Mouse (Mus musculus): ENCODE results near the gene Slc6a11.

The Slc6a11 gene

GRCm38 (mm10) chr6:114264426-114264825 is 133.4 kb downstream of the Slc6a11 start:
- DNase-seq (ENCODE audit: low read depth, low spot score): no peak

GRCm38 (mm10) chr6:114266273-114266672 is 135.2 kb downstream of the Slc6a11 start:
- DNase-seq (ENCODE audit: low read depth, low spot score): no peak

DNA sequence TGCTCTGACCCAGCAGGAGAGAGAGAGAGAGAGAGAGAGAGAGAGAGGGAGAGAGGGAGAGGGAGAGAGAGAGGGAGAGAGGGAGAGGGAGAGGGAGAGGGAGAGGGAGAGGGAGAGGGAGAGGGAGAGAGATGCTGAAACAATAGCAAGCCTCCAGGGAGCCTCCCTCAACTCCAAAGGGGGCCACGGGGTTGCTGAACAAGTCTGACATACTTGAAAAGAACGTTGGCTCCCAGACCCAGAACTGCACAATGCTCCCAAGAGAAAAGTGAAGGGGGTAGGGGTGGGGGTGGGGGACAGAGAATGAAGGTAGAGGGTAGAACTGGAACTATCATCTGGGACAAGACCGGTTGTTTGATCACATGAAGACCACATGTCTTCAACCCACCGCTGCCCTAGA is 136.9 kb downstream of the Slc6a11 start:
- no peak for DNase-seq (ENCODE audit: low read depth, low spot score)

DNA sequence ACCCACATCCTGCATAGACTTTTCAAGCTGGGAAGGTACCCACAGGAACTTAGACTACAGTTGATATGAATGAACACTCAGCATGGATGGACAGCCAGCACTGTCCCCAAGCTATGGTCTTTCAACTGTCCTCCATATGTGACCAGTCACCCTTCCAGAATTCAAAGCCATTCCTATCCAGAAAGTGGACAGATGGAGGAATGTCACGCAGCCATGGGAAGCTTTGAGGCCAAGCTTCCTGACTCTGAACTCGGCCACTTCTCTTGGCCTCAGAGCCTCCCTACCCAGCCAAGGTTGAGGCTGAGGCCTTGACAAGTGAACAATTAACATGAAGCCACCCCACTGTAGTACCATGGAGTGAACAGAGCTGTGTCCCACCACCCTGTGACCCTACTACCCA is 138.5 kb downstream of the Slc6a11 start:
- DNase-seq (ENCODE audit: low read depth, low spot score): no peak

GRCm38 (mm10) chr6:114270799-114271198 is 139.8 kb downstream of the Slc6a11 start:
- no peak for DNase-seq (ENCODE audit: low read depth, low spot score)

DNA sequence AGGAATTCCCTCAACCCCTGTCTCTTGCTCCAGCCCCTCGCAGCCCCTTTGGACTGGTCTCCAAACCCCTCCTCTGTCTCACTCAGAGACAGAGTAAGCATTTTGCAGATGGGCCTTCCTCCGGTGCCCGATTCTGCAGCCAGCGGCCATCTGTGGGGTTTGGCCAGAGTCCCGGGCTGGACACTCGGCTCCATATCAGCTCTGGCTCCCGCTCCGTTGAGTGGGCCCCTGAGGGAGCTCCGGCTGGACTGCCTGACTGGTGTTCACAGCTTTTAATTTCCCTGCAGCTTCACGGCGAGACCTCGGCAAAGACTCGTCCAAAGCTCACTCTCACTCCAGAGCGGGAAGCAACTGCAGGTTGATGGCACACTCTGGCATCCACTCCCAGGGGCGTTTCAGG is 141.2 kb downstream of the Slc6a11 start:
- no peak for DNase-seq (ENCODE audit: low read depth, low spot score)

GRCm38 (mm10) chr6:114273997-114274728 is 143.1 kb downstream of the Slc6a11 start:
- no peak for DNase-seq (ENCODE audit: low read depth, low spot score)

GRCm38 (mm10) chr6:114275800-114276199 is 144.8 kb downstream of the Slc6a11 start:
- no peak for DNase-seq (ENCODE audit: low read depth, low spot score)

GRCm38 (mm10) chr6:114282469-114283277 is 151.6 kb downstream of the Slc6a11 start, which contains the start of gene Slc6a1:
Slc6a1 (plus strand) TSS chr6:114282635.
- peak; percentile 57 for DNase-seq (ENCODE audit: low read depth, low spot score)

GRCm38 (mm10) chr6:114283278-114283770 is 152.3 kb downstream of the Slc6a11 start:
- DNase-seq (ENCODE audit: low read depth, low spot score): no peak

GRCm38 (mm10) chr6:114283927-114284703 is 153.1 kb downstream of the Slc6a11 start:
- DNase-seq (ENCODE audit: low read depth, low spot score): no peak

DNA sequence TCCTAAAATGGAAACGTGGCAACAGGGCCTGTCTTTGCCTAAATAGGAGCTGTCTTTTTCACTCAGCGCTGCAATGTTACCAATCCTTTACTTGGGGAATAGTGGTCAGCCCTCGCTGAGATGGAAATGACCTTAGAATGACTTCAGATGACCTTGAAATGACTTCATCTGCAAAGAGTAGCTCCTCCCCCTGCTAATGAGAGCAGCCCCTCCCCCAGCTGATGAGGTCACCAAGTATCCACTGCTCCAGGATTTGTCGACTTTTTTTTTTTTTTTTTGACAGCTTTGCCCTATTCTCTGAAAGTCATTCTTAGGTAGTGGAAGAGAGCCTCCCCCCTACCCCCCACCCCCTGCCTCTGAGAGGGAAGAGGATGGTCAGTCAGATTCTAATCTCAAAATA is 154.4 kb downstream of the Slc6a11 start:
- DNase-seq (ENCODE audit: low read depth, low spot score): no peak

DNA sequence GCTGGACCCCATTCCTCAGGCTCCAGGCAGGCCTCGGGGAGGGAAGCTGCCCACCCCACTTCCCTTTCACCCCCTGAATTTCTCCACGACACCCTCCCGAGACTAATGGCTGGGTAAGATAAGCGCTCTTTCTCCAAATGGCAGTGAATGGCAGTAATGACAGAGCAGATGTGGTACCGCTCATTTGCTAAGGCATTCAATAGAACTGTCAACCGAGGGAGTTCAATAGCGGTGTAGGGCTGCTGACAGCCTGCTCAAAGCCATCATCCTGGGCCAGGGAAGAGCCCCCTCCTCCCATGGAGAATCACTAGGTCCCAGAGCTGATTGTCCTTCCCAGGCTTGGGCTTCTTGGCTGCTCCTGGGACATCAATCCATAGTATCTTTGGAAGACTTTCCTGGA is 158.1 kb downstream of the Slc6a11 start:
- DNase-seq (ENCODE audit: low read depth, low spot score): no peak

- no peak for DNase-seq (ENCODE audit: low read depth, low spot score)
Measured at GRCm38 (mm10) chr6:114290184-114290583, 159.1 kb downstream of the Slc6a11 start.

GRCm38 (mm10) chr6:114290929-114291328 is 159.9 kb downstream of the Slc6a11 start:
- DNase-seq (ENCODE audit: low read depth, low spot score): no peak

DNA sequence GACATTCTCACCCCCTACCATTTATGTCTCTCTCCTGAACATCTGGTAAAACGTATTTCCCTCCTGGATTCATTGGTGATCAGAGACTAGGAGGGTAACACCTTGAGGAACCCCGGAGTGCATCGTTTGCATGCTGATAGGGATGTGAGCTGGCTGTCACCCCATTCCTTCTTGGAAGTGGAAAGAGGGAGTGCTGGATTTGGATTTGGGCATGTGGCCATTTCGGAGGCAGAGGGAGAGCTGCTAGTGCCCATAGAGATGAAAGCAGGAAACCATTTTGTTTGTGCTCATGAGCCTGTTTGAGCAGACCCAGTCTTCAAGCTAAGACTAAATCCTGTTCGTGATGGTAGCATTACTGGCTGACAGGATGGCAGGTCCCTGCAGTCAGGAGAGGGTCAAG is 160.4 kb downstream of the Slc6a11 start:
- no peak for DNase-seq (ENCODE audit: low read depth, low spot score)

GRCm38 (mm10) chr6:114293511-114293910 is 162.5 kb downstream of the Slc6a11 start:
- DNase-seq (ENCODE audit: low read depth, low spot score): no peak

- DNase-seq (ENCODE audit: low read depth, low spot score): no peak
Measured at GRCm38 (mm10) chr6:114295086-114295485, 164.0 kb downstream of the Slc6a11 start.

GRCm38 (mm10) chr6:114297260-114298002 is 166.4 kb downstream of the Slc6a11 start:
- DNase-seq (ENCODE audit: low read depth, low spot score): no peak

All from forelimb bud, embryonic 11.5 days (tissue).